Comparison of ENCODE assay signal across 9 mouse cellular contexts in genomic region chr13:5591837-5592555, GRCm38 (mm10).
A peak's percentile ranks its signal among the peaks of the same experiment; 100 is the strongest.
DNase-seq lines count a peak whose midpoint lies in the region; ATAC-seq and TF ChIP-seq lines count a peak whose summit lies in the region.
"Had no signal": no experiment of that assay in that cellular context is flagged by ENCODE, and none has a peak within 500 bp of the region (broad histone marks: within the 10 kb centered on the region; RNA-seq: fewer than 3 reads in every experiment).

No protein-coding gene starts in this region.

- 65% methylated on average over 4 of the region's 4 CpGs for WGBS in embryonic facial prominence, embryonic 11.5 days
- WGBS in embryonic facial prominence, embryonic 10.5 days = 64% methylated on average over 4 of the region's 4 CpGs
- 60% methylated on average over 4 of the region's 4 CpGs for WGBS in midbrain, embryonic 12.5 days
- 74% methylated on average over 4 of the region's 4 CpGs for WGBS in midbrain, embryonic 10.5 days
- 51% methylated on average over 4 of the region's 4 CpGs for WGBS in intestine, postnatal 0 days

- H3K27me3 ChIP-seq in embryonic facial prominence, embryonic 11.5 days (ENCODE audit: control insufficient read depth, insufficient read depth, low read length) = no peaks in the 10 kb centered on the region
- no peaks in the 10 kb centered on the region for H3K27me3 ChIP-seq in embryonic facial prominence, embryonic 10.5 days (replicated peaks; ENCODE audit: low read depth, poor library complexity, severe bottlenecking)
- no peaks in the 10 kb centered on the region for H3K27me3 ChIP-seq in midbrain, embryonic 12.5 days
- no peaks in the 10 kb centered on the region for H3K27me3 ChIP-seq in midbrain, embryonic 10.5 days (ENCODE audit: low read depth, poor library complexity, severe bottlenecking)
- H3K27me3 ChIP-seq in intestine, postnatal 0 days (replicated peaks; ENCODE audit: control insufficient read depth, insufficient read depth, low read length) = no peaks in the 10 kb centered on the region

- no peaks in the 10 kb centered on the region for H3K36me3 ChIP-seq in embryonic facial prominence, embryonic 11.5 days (replicated peaks; ENCODE audit: control insufficient read depth, insufficient read depth, low read depth, low read length)
- H3K36me3 ChIP-seq in embryonic facial prominence, embryonic 10.5 days (replicated peaks) = no peaks in the 10 kb centered on the region
- H3K36me3 ChIP-seq in midbrain, embryonic 12.5 days = no peaks in the 10 kb centered on the region
- H3K36me3 ChIP-seq in midbrain, embryonic 10.5 days = no peaks in the 10 kb centered on the region
- no peaks in the 10 kb centered on the region for H3K36me3 ChIP-seq in intestine, postnatal 0 days (ENCODE audit: control insufficient read depth, insufficient read depth)

- DNase-seq in embryonic facial prominence, embryonic 11.5 days (ENCODE audit: low spot score) = no peak
- no peak for DNase-seq in embryonic facial prominence, embryonic 10.5 days (ENCODE audit: low spot score)
- DNase-seq in midbrain, embryonic 10.5 days (ENCODE audit: low spot score) = no peak
- DNase-seq in retina, embryonic 14.5 days (ENCODE audit: low spot score) = peak; percentile 42
- DNase-seq in kidney, adult 11 months = no peak

- H3K4me2 ChIP-seq in embryonic facial prominence, embryonic 11.5 days (ENCODE audit: low read depth, low read length) = no peak overlapping the region
- H3K4me2 ChIP-seq in midbrain, embryonic 12.5 days (replicated peaks) = no peak overlapping the region
- no peak overlapping the region for H3K4me2 ChIP-seq in intestine, postnatal 0 days (replicated peaks; ENCODE audit: low read depth)

- H3K9me3 ChIP-seq in embryonic facial prominence, embryonic 11.5 days (replicated peaks; ENCODE audit: control insufficient read depth, low read length) = no peaks in the 10 kb centered on the region
- no peaks in the 10 kb centered on the region for H3K9me3 ChIP-seq in embryonic facial prominence, embryonic 10.5 days
- H3K9me3 ChIP-seq in midbrain, embryonic 12.5 days = no peaks in the 10 kb centered on the region
- no peaks in the 10 kb centered on the region for H3K9me3 ChIP-seq in midbrain, embryonic 10.5 days (replicated peaks)
- H3K9me3 ChIP-seq in intestine, postnatal 0 days (ENCODE audit: control insufficient read depth) = no peaks in the 10 kb centered on the region

- no peak overlapping the region for H3K27ac ChIP-seq in embryonic facial prominence, embryonic 11.5 days (replicated peaks; ENCODE audit: low read depth, low read length)
- H3K27ac ChIP-seq in embryonic facial prominence, embryonic 10.5 days (replicated peaks) = no peak overlapping the region
- H3K27ac ChIP-seq in midbrain, embryonic 12.5 days (replicated peaks) = no peak overlapping the region
- no peak overlapping the region for H3K27ac ChIP-seq in midbrain, embryonic 10.5 days (replicated peaks)
- no peak overlapping the region for H3K27ac ChIP-seq in intestine, postnatal 0 days (ENCODE audit: low read depth, low read length)

- no peaks in the 10 kb centered on the region for H3K4me1 ChIP-seq in embryonic facial prominence, embryonic 11.5 days (ENCODE audit: control insufficient read depth, insufficient read depth, low read length)
- no peaks in the 10 kb centered on the region for H3K4me1 ChIP-seq in embryonic facial prominence, embryonic 10.5 days
- no peaks in the 10 kb centered on the region for H3K4me1 ChIP-seq in midbrain, embryonic 12.5 days
- H3K4me1 ChIP-seq in midbrain, embryonic 10.5 days = peaks cover 9% of the 10 kb centered on the region; the same call in 1 of the 2 replicates
- no peaks in the 10 kb centered on the region for H3K4me1 ChIP-seq in intestine, postnatal 0 days (replicated peaks; ENCODE audit: control insufficient read depth, insufficient read depth, low read length)

- ATAC-seq in embryonic facial prominence, embryonic 11.5 days (replicated peaks; ENCODE audit: insufficient number of reproducible peaks, low FRiP score, low TSS enrichment, low read depth) = 0 out of 2 replicates have a peak, but pooled peaks have one; percentile 44
- peak; percentile 78 for ATAC-seq in midbrain, embryonic 12.5 days (ENCODE audit: low FRiP score, low read depth)
- peak; percentile 83 for ATAC-seq in intestine, postnatal 0 days
- no peak for ATAC-seq in erythroblast, adult 5-6 weeks (replicated peaks; ENCODE audit: low FRiP score, poor library complexity, severe bottlenecking)

- H3K9ac ChIP-seq in embryonic facial prominence, embryonic 11.5 days (replicated peaks; ENCODE audit: low read length) = no peak overlapping the region
- H3K9ac ChIP-seq in midbrain, embryonic 12.5 days (replicated peaks) = no peak overlapping the region
- H3K9ac ChIP-seq in intestine, postnatal 0 days (ENCODE audit: low read depth, low read length) = no peak overlapping the region

- H3K4me3 ChIP-seq in embryonic facial prominence, embryonic 11.5 days (ENCODE audit: low read depth, low read length) = no peak overlapping the region
- H3K4me3 ChIP-seq in embryonic facial prominence, embryonic 10.5 days = no peak overlapping the region
- no peak overlapping the region for H3K4me3 ChIP-seq in midbrain, embryonic 12.5 days
- H3K4me3 ChIP-seq in midbrain, embryonic 10.5 days = no peak overlapping the region
- H3K4me3 ChIP-seq in intestine, postnatal 0 days (ENCODE audit: low read depth, low read length) = no peak overlapping the region
- H3K4me3 ChIP-seq: erythroblast, embryonic 14.5 days had no signal

- no peak for TF ChIP-seq CTCF in intestine, postnatal 0 days (IDR thresholded peaks at IDR 0.05; ENCODE audit: low read depth)
